Mouse (Mus musculus): Measurements from ENCODE around the gene 4931428F04Rik.

The 4931428F04Rik gene

DNA sequence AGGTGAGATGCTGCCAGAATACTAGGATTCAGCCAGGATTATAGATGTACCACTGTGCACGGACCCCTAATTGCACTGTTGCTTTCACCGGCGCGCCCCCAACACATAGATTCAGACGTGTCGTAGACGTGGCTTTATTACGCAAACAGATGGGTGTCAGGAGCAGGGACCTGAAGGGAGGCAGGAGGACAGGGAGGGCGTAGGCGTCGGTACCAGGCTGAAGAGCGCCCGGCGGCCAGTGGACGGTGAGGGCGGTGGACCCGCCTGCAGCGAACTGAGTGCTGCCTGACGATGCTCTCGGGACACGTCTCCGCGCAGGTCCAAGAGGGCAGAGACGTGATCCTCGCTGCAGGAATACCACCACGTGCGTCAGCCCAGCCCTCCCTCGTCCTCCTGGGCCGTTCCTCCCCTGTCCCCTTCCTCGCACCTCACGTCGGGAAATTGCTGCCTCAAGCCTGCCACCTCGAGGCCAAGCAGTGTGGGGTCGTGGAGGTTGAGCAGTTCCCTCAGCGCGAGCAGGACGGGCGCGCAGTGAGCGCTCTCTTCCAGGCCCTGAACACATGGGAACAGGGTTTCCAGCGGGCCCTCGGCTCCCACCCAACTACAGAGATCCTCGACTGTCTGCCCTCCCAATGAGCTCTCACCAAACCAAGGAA, at the start of gene 4931428F04Rik:
Gene 4931428F04Rik, minus strand, starts transcription at position 60 of the 656 bp plus-strand sequence.
- DNase-seq = peak; percentile 75 to 83

DNA sequence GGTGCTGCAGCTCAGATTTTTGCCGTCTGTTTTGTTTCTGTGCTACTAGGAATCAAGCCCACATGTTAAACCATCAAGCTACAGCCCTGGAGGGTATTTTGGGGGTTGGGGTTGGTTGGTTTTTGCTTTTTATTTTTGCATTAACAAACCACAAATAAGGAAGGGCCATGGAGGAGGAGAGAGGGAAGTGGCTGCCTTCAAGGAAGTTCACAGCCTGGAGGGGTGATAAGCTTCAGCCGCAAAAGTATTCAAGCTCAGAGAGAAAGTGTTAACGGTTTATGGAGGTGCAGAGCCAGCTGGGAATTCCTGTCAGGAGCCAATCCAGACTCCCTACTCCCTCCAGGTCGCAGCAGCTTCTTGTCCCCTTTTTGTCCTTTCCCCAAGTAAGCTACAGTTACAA, 49.3 kb upstream of the 4931428F04Rik start:
- DNase-seq = no peak

- DNase-seq = no peak
These were observed 46.9 kb upstream of the 4931428F04Rik start for GRCm38 (mm10) chr8:105336373-105337130.

- DNase-seq = no peak
These were observed 42.9 kb upstream of the 4931428F04Rik start for GRCm38 (mm10) chr8:105332523-105332922.

- DNase-seq = no peak
These were observed 42.3 kb upstream of the 4931428F04Rik start for GRCm38 (mm10) chr8:105331931-105332330.

- no peak for DNase-seq
These were observed 41.8 kb upstream of the 4931428F04Rik start for GRCm38 (mm10) chr8:105331469-105331868.

GRCm38 (mm10) chr8:105330325-105330724, 40.7 kb upstream of the 4931428F04Rik start:
- no peak for DNase-seq

DNA sequence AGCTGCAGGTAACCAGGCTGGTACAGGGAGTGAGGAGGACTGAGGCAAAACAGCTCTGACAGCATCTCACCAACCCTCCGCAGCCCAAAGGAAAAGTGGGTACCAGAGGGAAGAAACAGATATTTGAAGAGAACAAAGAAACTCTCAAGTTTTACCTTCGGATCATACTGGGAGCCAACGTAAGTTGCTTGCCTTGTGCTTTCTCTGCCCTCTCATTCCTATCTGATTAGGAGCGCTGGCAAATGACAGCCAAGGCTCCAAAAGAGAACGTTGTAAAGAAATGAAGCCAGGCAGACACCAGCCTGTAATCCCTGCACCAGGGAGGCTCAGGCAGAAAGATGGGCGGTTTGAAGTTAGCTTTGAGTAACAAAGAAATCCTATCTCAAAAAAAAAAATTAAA, 37.3 kb upstream of the 4931428F04Rik start:
- DNase-seq = no peak

DNA sequence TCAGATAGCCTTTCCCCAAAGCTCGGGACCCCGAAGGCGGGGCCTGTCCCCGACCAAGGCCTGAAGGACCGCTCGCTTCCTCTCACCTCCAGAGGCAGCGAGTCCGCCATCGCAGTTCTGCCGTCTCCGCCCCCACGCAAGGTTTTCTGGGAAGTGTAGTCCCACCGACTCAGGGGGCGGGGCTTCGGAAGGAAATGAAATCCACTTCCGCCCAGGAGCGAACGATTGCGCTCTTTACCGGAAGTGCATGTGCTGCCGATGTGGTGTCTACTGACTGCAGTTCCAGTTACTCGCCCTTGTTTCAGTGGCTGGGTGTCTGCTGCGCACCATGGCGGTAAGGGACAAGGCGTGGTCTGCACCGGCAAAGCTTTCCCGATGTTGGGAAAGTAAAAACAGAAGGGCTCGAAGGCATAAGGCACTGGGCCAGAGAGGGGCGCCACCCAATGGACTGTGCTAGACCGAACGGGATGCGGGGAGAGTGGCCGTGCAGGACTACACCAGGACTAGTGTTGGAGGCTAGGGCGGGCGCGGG, 36.5 kb upstream of the 4931428F04Rik start, which contains the start of the genes Lrrc29 and Tmem208:
Gene Lrrc29, minus strand, starts transcription at position 138 of the 532 bp plus-strand sequence.
Gene Tmem208, plus strand, starts transcription at position 214 of the 532 bp plus-strand sequence.
- DNase-seq = peak; percentile 99

DNA sequence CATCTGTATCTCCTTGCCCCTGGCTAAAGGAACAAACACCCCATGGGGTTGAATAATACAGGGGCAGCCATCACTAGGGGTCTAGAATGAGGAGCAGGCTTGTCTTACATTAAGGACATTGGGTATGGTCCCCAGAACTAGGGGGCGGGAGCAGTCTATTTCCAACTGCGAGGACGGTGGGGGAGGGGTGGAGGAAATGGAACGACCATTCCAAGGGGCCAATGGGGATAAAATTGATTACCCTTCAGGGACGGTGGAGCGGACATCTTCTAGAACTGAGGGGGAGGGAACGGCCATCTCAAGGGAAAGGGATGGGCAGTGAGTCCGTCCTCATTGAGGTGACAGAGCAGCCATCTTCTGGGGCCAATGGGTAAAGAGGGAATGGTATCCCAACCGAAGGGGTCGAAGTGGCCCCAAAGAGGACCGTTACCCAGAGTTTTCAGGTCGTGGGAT, 36.0 kb upstream of the 4931428F04Rik start:
- DNase-seq = peak in 1 of 2 experiments; percentile 72

DNA sequence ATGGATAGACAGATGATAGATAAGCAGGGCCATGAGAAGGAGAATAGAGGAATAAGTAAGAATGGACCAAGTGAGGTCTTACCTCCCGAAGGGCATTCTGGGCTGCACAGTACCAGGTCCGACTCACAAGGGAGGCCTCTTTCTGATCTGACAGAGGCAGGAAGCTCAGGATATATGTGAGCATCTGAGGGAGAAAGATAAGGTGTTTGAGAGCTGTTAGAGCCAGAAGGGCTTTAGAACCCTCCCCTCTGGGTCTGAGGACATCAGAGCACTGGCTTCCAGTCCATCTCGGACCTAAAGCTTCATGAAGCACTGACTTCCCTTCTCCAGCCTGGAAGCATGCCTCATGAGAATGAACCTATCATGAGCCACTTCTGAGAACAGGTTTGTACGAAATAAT, 33.5 kb upstream of the 4931428F04Rik start:
- no peak for DNase-seq

DNA sequence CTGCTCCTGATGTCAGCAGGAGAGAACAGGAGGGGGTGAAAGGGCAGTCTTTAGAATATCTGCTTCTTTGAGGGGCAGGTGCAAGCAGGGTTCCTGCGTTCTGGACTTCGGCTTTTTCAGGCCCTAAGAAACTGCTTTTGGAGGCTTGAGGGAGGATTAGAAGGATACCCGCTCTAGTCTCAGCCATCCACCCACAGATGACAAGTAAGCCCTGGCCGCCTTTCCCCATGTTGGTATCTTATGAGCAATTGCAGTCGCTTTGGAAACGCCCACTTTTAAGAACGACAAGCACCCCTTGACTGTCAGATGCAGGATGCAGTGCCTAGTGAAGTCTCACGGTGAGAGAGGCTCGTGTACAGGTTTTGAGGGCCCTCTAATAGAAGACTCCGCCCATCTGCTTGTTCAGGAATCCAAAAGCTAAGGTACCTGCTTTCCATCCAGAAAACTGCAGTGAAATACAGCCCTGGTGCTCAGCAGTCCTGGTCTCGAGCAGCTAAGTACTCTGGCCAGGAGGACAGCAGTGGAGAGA, 29.1 kb upstream of the 4931428F04Rik start:
- DNase-seq = no peak

DNA sequence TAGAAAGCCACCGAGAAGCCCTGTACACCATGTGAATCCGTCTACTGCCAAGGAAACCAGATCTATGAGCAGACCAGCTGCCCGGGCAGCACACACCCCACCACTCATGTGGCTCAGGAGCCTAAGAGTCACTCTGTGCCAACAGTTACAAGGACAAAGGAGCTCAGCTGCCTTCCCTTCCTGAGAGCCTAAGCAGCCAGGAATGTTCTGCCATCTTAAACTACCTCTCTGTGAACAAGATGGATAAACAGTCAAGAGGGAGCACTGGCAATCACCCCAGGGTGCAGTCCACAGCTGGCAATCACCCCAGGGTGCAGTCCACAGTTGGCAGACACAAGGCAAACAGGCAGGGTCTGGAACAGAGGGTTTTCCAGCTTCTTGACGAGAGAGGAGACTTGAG, 28.3 kb upstream of the 4931428F04Rik start:
- no peak for DNase-seq

DNA sequence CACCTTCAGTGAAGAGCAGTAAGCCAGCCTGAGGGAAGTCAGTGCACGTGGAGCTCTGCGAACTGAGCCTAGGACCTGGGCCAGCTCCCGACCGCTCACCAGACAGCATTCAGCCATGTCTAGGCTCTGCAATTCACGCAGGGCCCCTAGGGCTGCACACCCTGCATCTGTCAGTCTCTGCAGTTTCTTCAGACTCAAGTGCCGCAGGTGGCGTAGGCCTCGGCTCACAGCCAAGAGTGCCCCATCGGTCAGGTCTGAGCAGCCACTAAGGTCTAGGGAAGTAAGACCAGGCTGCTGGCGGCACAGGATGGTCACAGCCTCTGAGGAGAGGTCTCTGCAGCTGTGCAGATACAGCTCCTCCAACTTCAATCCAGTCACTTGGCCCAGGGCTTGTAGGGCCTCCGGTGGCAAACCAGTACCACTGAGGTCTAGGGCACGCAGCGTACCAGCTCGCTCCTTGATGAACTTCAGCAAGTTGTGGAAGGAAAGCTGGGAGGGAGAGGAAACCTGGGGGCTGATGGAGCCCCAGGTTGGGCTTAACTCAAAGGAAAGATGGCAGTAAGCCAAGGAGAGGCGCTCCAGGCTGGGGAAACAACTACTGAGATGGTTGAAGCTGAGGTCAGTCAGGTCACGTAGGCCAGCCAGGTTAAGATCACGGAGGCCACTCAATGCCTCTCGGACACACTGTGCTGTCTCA, 25.6 kb upstream of the 4931428F04Rik start:
- no peak for DNase-seq

- DNase-seq = no peak
These were observed 24.1 kb upstream of the 4931428F04Rik start for GRCm38 (mm10) chr8:105313622-105314402.

GRCm38 (mm10) chr8:105312891-105313481, 23.3 kb upstream of the 4931428F04Rik start:
- DNase-seq = no peak

DNA sequence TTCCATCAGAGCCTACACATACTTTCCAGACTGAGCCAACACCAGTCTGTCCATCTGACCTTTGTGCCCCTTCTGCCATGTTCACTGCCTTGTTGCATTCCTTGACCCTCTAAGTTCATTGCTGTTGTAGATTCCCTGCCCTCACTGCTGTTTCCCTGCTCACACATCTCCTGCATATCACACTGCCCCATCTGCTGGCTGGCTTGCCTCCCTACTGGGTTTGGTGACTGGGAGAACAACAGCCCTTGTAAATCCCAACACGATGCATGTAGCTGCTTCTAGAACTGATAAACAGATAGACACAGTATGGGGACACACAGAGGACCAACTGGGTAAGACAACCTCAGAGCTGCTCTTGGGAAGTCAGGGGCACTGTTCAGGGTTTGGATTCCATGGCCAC, 22.1 kb upstream of the 4931428F04Rik start:
- DNase-seq = no peak

DNA sequence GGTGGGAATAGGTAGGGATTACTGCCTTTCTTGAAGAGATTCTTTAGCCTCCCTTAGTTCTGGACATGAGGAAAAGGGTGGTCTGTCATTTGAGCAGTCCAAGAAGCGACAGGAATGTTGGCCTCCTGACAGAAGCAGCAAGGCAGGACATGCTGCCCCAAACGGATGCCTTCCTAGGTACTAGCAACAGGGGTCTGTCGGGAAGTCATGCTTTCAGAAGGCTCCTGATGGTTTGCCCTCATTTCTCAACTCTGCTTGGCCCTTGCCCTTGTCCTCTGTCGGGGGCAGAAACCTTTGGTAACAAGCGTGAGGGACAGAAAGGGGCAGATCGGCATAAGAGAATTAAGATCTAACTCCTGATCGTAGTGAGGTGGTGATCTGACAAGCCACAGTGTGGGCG, 20.5 kb upstream of the 4931428F04Rik start:
- peak in 1 of 2 experiments; percentile 66 for DNase-seq

GRCm38 (mm10) chr8:105309142-105309847, 19.6 kb upstream of the 4931428F04Rik start:
- DNase-seq = peak; percentile 92 to 95

GRCm38 (mm10) chr8:105308428-105308827, 18.8 kb upstream of the 4931428F04Rik start:
- DNase-seq = no peak

DNA sequence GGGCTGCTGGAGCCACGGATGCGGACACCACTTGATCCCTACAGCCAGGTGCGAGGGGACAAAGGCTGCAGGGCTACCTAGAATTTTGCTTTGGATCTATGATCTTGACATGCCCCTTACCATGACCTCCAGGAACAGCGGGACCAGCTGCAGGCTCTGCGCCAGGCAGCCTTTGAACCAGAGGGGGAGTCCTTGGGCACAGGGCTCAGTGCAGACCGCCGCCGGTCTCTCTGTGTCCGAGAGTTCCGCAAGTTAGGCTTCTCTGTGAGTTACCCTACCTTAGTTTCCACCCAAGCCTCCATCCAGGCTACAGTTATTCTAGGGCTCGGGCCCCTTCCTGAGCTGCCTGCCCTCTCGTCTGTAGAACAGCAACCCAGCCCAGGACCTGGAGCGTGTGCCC, 18.0 kb upstream of the 4931428F04Rik start:
- DNase-seq = no peak

Data from cerebellum, postnatal 14 days (tissue).